Mouse (Mus musculus): Measurements from ENCODE around the gene Rho.

Gene Rho

DNA sequence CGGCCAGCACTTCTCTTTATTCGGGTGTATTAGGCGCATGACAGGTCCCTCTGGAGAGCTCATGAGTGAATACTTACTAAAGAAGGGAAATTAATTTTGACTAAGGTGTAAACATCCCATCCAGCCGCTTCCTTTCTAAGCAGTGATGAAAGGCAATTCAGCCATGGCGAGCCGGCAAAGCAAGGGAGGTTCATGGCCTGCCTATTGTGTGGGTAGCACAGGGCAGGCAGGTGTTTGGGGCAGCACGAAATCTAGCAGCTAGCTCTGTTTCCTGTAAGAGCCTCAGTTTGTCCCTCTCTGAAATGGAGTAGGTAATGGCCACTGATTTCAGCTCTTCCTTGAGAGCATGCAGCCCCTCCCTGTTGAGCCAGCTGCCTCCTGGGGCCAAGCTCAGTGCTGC is 53.0 kb downstream of the Rho start:
- no peak for DNase-seq

DNA sequence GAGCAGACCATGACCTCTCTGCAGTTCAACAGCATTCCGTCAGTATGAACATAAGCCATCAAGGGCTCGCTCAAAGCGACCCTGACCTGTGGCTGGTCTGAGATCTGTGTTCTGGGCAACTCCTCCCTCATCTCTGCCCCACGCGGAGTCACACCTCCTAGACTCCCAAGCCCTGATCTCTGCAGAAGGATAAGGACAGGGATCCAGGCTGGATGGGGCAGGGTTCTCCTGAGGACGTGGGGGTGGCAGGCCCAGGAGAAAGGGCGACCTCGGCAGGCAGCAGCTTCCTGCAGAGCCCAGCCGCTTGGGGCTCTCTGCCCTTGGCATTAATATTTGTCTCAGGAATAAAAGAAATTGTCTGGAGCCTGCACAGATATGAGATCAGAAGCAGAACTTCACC is 54.1 kb downstream of the Rho start:
- DNase-seq = no peak

DNA sequence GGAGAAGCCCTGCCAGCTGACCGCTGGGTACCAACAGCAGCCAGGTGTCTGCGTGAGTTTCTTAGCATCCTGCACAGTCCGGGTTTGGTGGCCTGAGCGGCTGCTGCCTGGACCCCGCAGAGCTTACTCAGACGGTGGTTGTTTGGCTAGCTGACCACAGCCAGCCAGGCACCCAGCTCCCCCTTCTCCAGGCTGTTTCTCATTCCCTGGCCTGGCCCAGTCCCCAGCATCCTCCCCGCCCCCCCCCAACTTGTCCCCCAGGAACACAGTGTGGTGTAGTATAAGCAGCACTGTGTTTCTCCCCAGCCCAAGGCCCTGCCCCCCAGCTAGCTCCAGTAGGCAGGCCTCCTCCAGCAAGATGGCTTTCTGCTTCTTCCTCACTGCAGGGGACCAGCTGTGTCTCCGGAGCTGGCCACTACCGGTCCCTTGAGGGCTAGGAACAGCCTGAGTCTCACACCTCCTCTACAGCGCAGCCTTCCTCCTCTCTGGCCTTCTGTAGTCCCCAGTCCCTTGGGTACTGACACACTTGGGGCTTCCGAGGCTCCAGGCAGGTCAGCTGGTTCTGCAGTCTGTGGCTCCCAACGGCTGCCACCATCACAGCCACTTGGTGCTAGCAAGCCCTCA is 55.0 kb downstream of the Rho start:
- DNase-seq = no peak

DNA sequence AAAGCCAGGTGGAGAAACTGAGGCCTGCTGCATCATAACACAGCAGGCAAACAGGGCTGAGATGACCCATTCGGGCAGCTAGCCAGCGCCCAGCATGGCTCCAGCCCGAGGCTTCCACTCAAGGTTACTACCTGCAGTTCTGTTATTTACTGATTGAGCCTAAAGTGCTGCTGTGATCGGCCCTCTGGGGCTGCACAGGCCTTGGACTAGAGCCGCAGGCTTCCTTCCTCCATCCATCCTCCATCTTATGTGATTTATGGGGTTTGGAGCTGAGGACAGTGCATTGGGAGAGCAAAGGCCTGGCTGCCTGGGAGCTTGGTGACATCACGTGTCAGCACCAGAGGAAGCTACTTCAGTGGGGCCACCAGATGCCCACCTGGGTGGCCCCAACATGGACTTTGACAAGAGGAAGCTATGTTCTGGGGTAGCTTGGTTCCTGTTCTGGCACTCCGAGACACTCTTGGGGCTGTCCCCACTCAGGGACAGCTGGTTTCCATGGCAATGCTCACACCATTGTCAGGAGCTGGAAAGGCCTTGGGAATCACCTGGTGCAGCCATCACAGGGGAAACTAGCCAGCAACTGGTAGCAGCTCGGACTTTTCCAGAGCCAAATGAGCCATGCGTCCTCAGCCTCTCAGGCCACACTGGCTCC is 55.7 kb downstream of the Rho start:
- no peak for DNase-seq

DNA sequence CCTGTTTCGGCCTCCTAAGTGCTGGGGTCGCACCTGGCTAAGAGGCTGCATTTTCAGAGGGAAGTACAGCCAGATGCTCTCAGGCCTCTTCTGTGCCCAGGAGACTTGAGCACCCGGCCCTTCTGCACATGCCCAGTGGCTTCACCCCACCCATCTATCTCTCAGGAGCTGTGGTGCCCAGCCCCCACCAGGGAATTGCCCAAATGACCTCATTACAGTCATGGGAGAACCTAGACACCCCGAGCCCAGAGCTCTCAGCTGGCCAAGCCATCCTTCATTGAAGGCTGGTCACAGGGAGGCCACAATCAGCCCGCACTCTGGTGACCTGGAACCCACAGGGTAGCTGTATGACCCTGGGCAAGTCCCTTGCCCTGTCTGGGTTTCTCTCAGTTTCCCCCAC is 57.5 kb downstream of the Rho start:
- no peak for DNase-seq

DNA sequence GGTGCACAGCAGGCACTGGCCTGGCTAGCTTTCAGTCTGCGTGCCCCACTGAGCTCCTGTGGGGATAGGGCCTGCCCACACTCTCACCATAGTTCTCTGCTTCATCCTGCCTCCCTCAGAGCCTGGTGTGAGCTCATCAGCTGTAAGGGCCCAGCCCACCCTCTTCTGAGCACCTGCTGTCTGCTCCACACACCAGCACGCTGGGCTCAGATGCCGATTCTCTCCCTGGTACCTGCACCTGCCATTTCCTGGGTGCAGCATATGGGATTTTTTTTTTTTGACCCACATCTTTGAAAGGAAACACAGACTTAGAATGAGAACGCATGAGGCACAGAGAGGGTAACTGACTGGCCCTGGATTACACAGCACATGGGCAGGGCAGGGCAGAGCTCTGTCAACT is 58.1 kb downstream of the Rho start:
- no peak for DNase-seq

Measured in embryo, embryonic 11 days (tissue).